Mouse (Mus musculus): ENCODE results near the gene Bbs9. TPM values are rescaled to one million over a fixed set of nuclear protein-coding genes. Genes with fewer than 3 reads are reported as not detected.

Gene Bbs9
- total and polyA plus RNA-seq, 3 experiments: 6.9 to 9.1 (median 7.8) TPM

DNA sequence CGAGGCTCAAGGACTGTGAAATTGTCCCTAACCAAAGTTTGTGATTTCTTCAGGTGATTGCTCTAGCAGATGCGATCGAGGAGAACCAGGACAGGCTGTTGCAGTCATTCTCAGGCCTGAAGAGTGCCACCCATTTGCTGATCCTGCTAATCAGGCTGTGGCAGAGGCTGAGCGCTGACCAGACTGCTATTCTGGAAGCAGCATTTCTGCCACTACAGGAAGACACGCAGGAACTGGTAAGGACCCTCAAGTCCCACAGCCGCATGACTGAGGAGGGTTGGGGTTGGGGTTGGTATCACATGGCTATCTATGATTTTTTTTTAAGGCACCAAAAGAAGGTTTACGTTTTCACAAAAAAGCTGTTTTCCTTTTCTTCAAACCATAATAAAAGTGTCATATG is 318.2 kb downstream of the Bbs9 start:
- dilution Hi-C loops (cut with MboI; ENCODE audit: extremely low pct_ligation_motif_present, extremely low pct_unique_long_range_greater_than_20kb, low sequenced_read_pairs): no loop called here

DNA sequence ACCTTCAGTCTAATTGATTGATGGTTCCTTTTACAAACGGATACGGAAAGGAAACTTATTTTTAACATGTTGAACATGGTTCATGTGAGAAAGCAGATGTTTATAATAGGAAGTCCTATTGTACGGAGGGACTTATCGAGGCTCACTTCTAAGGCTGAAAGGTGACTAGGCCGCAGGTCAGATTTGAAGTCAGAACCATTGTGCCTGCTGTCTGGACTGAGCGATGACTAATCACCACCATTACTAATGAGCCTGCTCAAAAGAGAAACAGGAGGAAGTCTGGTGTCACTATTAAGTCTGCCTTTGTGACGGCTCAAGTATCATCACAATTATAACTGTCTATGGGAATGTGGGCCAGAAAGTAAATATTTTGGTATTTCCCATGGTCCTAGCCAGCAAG is 325.2 kb downstream of the Bbs9 start:
- dilution Hi-C loops (cut with MboI; ENCODE audit: extremely low pct_ligation_motif_present, extremely low pct_unique_long_range_greater_than_20kb, low sequenced_read_pairs): no loop called here
- no peak for DNase-seq (ENCODE audit: extremely low read depth)
- Histone ChIP-seq H3K79me2 (replicated peaks; ENCODE audit: control insufficient read depth, extremely low read depth, insufficient read depth, poor library complexity, severe bottlenecking) (no peaks in the 10 kb centered on the region), H3K4me2 (ENCODE audit: insufficient read depth, low read depth, poor library complexity, severe bottlenecking) (no peak overlapping the region), H3K4me1 (ENCODE audit: control insufficient read depth in 1 of 2, insufficient read depth in 2 of 2) (no peaks in the 10 kb centered on the region), H3K9me3 (replicated peaks; ENCODE audit: low read length) (no peaks in the 10 kb centered on the region), H3K9ac (ENCODE audit: insufficient read depth, low read depth) (no peak overlapping the region), H3K27ac (ENCODE audit: insufficient read depth, low read depth) (no peak overlapping the region), H3K36me3 (replicated peaks in 1 of 2; ENCODE audit: control insufficient read depth in 1 of 2, insufficient read depth in 1 of 2, low read length in 1 of 2) (peaks cover 0 to 1% of the 10 kb centered on the region in 2 experiments), H3K4me3 (replicated peaks in 1 of 3; ENCODE audit: low read depth in 2 of 3, low read length in 2 of 3, poor library complexity in 1 of 3) (no peak overlapping the region), H3K27me3 (replicated peaks) (no peaks in the 10 kb centered on the region)
- in situ Hi-C loops (cut with MboI; ENCODE audit: low pct_ligation_motif_present, low pct_unique_long_range_greater_than_20kb, low sequenced_read_pairs): no loop called here
- TF ChIP-seq JUND (conservative IDR thresholded peaks at IDR 0.05; ENCODE audit: low read depth, low read length) (no peak), SIN3A (IDR thresholded peaks at IDR 0.05; ENCODE audit: low read length) (no peak), IRF4 (IDR thresholded peaks at IDR 0.05; ENCODE audit: low read depth, low read length) (no peak), JUN (IDR thresholded peaks at IDR 0.05; ENCODE audit: insufficient read depth, low read depth, low read length) (no peak), KAT2A (IDR thresholded peaks at IDR 0.05; ENCODE audit: insufficient replicate concordance, low read length) (no peak), ELF1 (IDR thresholded peaks at IDR 0.05; ENCODE audit: low read depth, low read length) (no peak), CHD1 (IDR thresholded peaks at IDR 0.05; ENCODE audit: low read depth, low read length) (no peak), MEF2A (IDR thresholded peaks at IDR 0.05; ENCODE audit: borderline replicate concordance, low read depth, low read length) (no peak), SMC3 (IDR thresholded peaks at IDR 0.05; ENCODE audit: low read depth, low read length) (no peak), MYC (IDR thresholded peaks at IDR 0.05; ENCODE audit: low read depth, low read length) (no peak), BHLHE40 (IDR thresholded peaks at IDR 0.05; ENCODE audit: low read depth, low read length) (no peak), CHD2 (IDR thresholded peaks at IDR 0.05; ENCODE audit: low read length) (no peak), RCOR1 (conservative IDR thresholded peaks at IDR 0.05; ENCODE audit: low read depth, low read length) (no peak), ETS1 (conservative IDR thresholded peaks at IDR 0.05; ENCODE audit: low read depth, low read length) (no peak), POLR2AphosphoS2 (IDR thresholded peaks at IDR 0.05; ENCODE audit: low read depth, low read length) (no peak), NRF1 (IDR thresholded peaks at IDR 0.05; ENCODE audit: low read depth, low read length) (no peak), UBTF (IDR thresholded peaks at IDR 0.05; ENCODE audit: low read depth, low read length) (no peak), USF2 (conservative IDR thresholded peaks at IDR 0.05; ENCODE audit: low read depth, low read length) (no peak)

More for the DNA sequence above, 318.2 kb downstream of the Bbs9 start:
- no peak for DNase-seq (ENCODE audit: extremely low read depth)
- no peaks in the 10 kb centered on the region for H3K9me3 ChIP-seq (replicated peaks; ENCODE audit: low read length)
- in situ Hi-C loops (cut with MboI; ENCODE audit: low pct_ligation_motif_present, low pct_unique_long_range_greater_than_20kb, low sequenced_read_pairs): no loop called here
- no peak overlapping the region for H3K4me3 ChIP-seq (replicated peaks in 1 of 3; ENCODE audit: low read depth in 2 of 3, low read length in 2 of 3, poor library complexity in 1 of 3)
- H3K9ac ChIP-seq (ENCODE audit: insufficient read depth, low read depth): no peak overlapping the region
- H3K27ac ChIP-seq (ENCODE audit: insufficient read depth, low read depth): no peak overlapping the region
- H3K79me2 ChIP-seq (replicated peaks; ENCODE audit: control insufficient read depth, extremely low read depth, insufficient read depth, poor library complexity, severe bottlenecking): no peaks in the 10 kb centered on the region
- TF ChIP-seq E2F4 (IDR thresholded peaks at IDR 0.05; ENCODE audit: insufficient replicate concordance, low read depth, low read length): no peak
- TF ChIP-seq NRF1 (IDR thresholded peaks at IDR 0.05; ENCODE audit: low read depth, low read length): no peak
- TF ChIP-seq POLR2A (IDR thresholded peaks at IDR 0.05; ENCODE audit: low read depth, low read length): no peak
- no peak for TF ChIP-seq IRF4 (IDR thresholded peaks at IDR 0.05; ENCODE audit: low read depth, low read length)
- TF ChIP-seq ZKSCAN1 (IDR thresholded peaks at IDR 0.05; ENCODE audit: borderline replicate concordance, low read depth, low read length): no peak
- TF ChIP-seq ETS1 (conservative IDR thresholded peaks at IDR 0.05; ENCODE audit: low read depth, low read length): no peak
- TF ChIP-seq RCOR1 (conservative IDR thresholded peaks at IDR 0.05; ENCODE audit: low read depth, low read length): no peak
- no peak for TF ChIP-seq POLR2AphosphoS2 (IDR thresholded peaks at IDR 0.05; ENCODE audit: low read depth, low read length)
- TF ChIP-seq SMC3 (IDR thresholded peaks at IDR 0.05; ENCODE audit: low read depth, low read length): no peak
- no peak for TF ChIP-seq EP300 (IDR thresholded peaks at IDR 0.05; ENCODE audit: low read length)
- TF ChIP-seq TBP (conservative IDR thresholded peaks at IDR 0.05; ENCODE audit: low read depth, low read length): no peak
- TF ChIP-seq GABPA (IDR thresholded peaks at IDR 0.05; ENCODE audit: insufficient replicate concordance, low read depth, low read length): no peak
- TF ChIP-seq CHD1 (IDR thresholded peaks at IDR 0.05; ENCODE audit: low read depth, low read length): no peak
- TF ChIP-seq MAZ (IDR thresholded peaks at IDR 0.05; ENCODE audit: low read depth, low read length): no peak
- no peak for TF ChIP-seq USF1 (IDR thresholded peaks at IDR 0.05; ENCODE audit: low read depth, low read length)
- TF ChIP-seq MEF2A (IDR thresholded peaks at IDR 0.05; ENCODE audit: borderline replicate concordance, low read depth, low read length): no peak
- TF ChIP-seq CHD2 (IDR thresholded peaks at IDR 0.05; ENCODE audit: low read length): no peak
- TF ChIP-seq UBTF (IDR thresholded peaks at IDR 0.05; ENCODE audit: low read depth, low read length): no peak
- TF ChIP-seq CTCF (conservative IDR thresholded peaks at IDR 0.05 in 1 of 2, IDR thresholded peaks at IDR 0.05 in 1 of 2; ENCODE audit: low read depth in 2 of 2, low read length in 2 of 2): no peak
- no peak for TF ChIP-seq HCFC1 (IDR thresholded peaks at IDR 0.05; ENCODE audit: low read depth, low read length)
- no peaks in the 10 kb centered on the region for H3K27me3 ChIP-seq (replicated peaks)
- no peaks in the 10 kb centered on the region for H3K4me1 ChIP-seq (ENCODE audit: control insufficient read depth in 1 of 2, insufficient read depth in 2 of 2)
- peaks cover 0 to 1% of the 10 kb centered on the region in 2 experiments for H3K36me3 ChIP-seq (replicated peaks in 1 of 2; ENCODE audit: control insufficient read depth in 1 of 2, insufficient read depth in 1 of 2, low read length in 1 of 2)
- H3K4me2 ChIP-seq (ENCODE audit: insufficient read depth, low read depth, poor library complexity, severe bottlenecking): no peak overlapping the region
